9 mouse cellular contexts compared by ENCODE assay signal in genomic region chr13:96983251-96984126, GRCm38 (mm10). TPM values are rescaled to one million over a fixed set of nuclear protein-coding genes. Genes with fewer than 3 reads are reported as not detected.
DNase-seq lines count a peak whose midpoint lies in the region; ATAC-seq and TF ChIP-seq lines count a peak whose summit lies in the region.
"Had no signal": no experiment of that assay in that cellular context is flagged by ENCODE, and none has a peak within 500 bp of the region (broad histone marks: within the 10 kb centered on the region; RNA-seq: fewer than 3 reads in every experiment).

No protein-coding gene starts in this region.

- no peak for TF ChIP-seq CTCF in left cerebral cortex, adult 2 months (IDR thresholded peaks at IDR 0.05)

- DNase-seq in hindbrain, embryonic 10.5 days (ENCODE audit: low spot score) = no peak
- DNase-seq in brain, adult 2 months (ENCODE audit: low read depth, low spot score) = peak; percentile 16
- no peak for DNase-seq in cerebellum, postnatal 36 days
- DNase-seq in left cerebral cortex, adult 2 months (ENCODE audit: extremely low spot score in 1 of 2, low spot score in 2 of 2) = no peak
- DNase-seq in cerebellum, adult 9-11 months = no peak

- no peak overlapping the region for H3ac ChIP-seq in myocyte (ENCODE audit: control insufficient read depth, insufficient read length)

- H3K27me3 ChIP-seq in hindbrain, embryonic 13.5 days = no peaks in the 10 kb centered on the region
- no peaks in the 10 kb centered on the region for H3K27me3 ChIP-seq in hindbrain, embryonic 10.5 days (ENCODE audit: insufficient read depth, poor library complexity, severe bottlenecking)
- no peaks in the 10 kb centered on the region for H3K27me3 ChIP-seq in kidney, embryonic 16.5 days (ENCODE audit: insufficient read depth, low read length)
- H3K27me3 ChIP-seq in myocyte (ENCODE audit: control insufficient read depth, insufficient read depth, insufficient read length) = no peaks in the 10 kb centered on the region

- H3K27ac ChIP-seq in hindbrain, embryonic 13.5 days = no peak overlapping the region
- no peak overlapping the region for H3K27ac ChIP-seq in hindbrain, embryonic 10.5 days
- peak overlapping the region; percentile 35 for H3K27ac ChIP-seq in kidney, embryonic 16.5 days (ENCODE audit: low read length)
- H3K27ac ChIP-seq in left cerebral cortex, adult 2 months = no peak overlapping the region

- WGBS in hindbrain, embryonic 13.5 days = 57% methylated on average over 26 of the region's 26 CpGs
- WGBS in hindbrain, embryonic 10.5 days = 57% methylated on average over 26 of the region's 26 CpGs
- WGBS in kidney, embryonic 16.5 days = 37% methylated on average over 26 of the region's 26 CpGs

- peaks cover 12% of the 10 kb centered on the region for H3K4me1 ChIP-seq in hindbrain, embryonic 13.5 days (replicated peaks)
- peaks cover 13% of the 10 kb centered on the region for H3K4me1 ChIP-seq in hindbrain, embryonic 10.5 days (replicated peaks)
- peaks cover 22% of the 10 kb centered on the region for H3K4me1 ChIP-seq in kidney, embryonic 16.5 days (ENCODE audit: insufficient read depth, low read length)

- peak overlapping the region; percentile 31 for H3K4me2 ChIP-seq in hindbrain, embryonic 13.5 days
- H3K4me2 ChIP-seq in kidney, embryonic 16.5 days (replicated peaks; ENCODE audit: low read depth, low read length) = peak overlapping the region; percentile 48
- H3K4me2 ChIP-seq in myocyte (ENCODE audit: low read depth) = peak overlapping the region; percentile 35

- ATAC-seq in hindbrain, embryonic 13.5 days (ENCODE audit: low FRiP score) = no peak
- peak; percentile 80 for ATAC-seq in kidney, embryonic 16.5 days (ENCODE audit: low FRiP score, low TSS enrichment)

- H3K36me3 ChIP-seq in hindbrain, embryonic 13.5 days = no peaks in the 10 kb centered on the region
- no peaks in the 10 kb centered on the region for H3K36me3 ChIP-seq in hindbrain, embryonic 10.5 days
- H3K36me3 ChIP-seq in kidney, embryonic 16.5 days (ENCODE audit: insufficient read depth, low read length) = no peaks in the 10 kb centered on the region
- H3K36me3 ChIP-seq in myocyte (ENCODE audit: control insufficient read depth, insufficient read depth) = no peaks in the 10 kb centered on the region

- H3K4me3 ChIP-seq in hindbrain, embryonic 13.5 days = no peak overlapping the region
- H3K4me3 ChIP-seq in hindbrain, embryonic 10.5 days = no peak overlapping the region
- peak overlapping the region; percentile 11; the same call in 1 of the 2 replicates for H3K4me3 ChIP-seq in kidney, embryonic 16.5 days (ENCODE audit: low read length)
- no peak overlapping the region for H3K4me3 ChIP-seq in myocyte
- no peak overlapping the region for H3K4me3 ChIP-seq in left cerebral cortex, adult 2 months

- intact Hi-C loops in left cerebral cortex, adult 2 months (cut with DNase I) = no loop called here

- no peaks in the 10 kb centered on the region for H3K79me2 ChIP-seq in myocyte (ENCODE audit: control insufficient read depth, insufficient read depth)

- no peaks in the 10 kb centered on the region for H3K9me3 ChIP-seq in hindbrain, embryonic 13.5 days
- no peaks in the 10 kb centered on the region for H3K9me3 ChIP-seq in hindbrain, embryonic 10.5 days
- no peaks in the 10 kb centered on the region for H3K9me3 ChIP-seq in kidney, embryonic 16.5 days (ENCODE audit: low read length)

- no peak for TF ChIP-seq POLR2A in myocyte (IDR thresholded peaks at IDR 0.05; ENCODE audit: insufficient read length, low read depth)

- H3K9ac ChIP-seq in hindbrain, embryonic 13.5 days = no peak overlapping the region
- no peak overlapping the region; the same call in 1 of the 2 replicates for H3K9ac ChIP-seq in kidney, embryonic 16.5 days (replicated peaks; ENCODE audit: low read length)

TF ChIP-seq in myocyte, 11 proteins besides CTCF, POLR2A, EP300 and RAD21:
- TF ChIP-seq CEBPB (IDR thresholded peaks at IDR 0.05; ENCODE audit: insufficient read depth, poor library complexity, severe bottlenecking) = no peak
- TF ChIP-seq MYOG (IDR thresholded peaks at IDR 0.05; ENCODE audit: control insufficient read depth in 1 of 3, insufficient read depth in 1 of 3, insufficient read length in 2 of 3, low read depth in 2 of 3) = no peak
- no peak for TF ChIP-seq USF1 (IDR thresholded peaks at IDR 0.05; ENCODE audit: low read depth)
- TF ChIP-seq TCF12 (IDR thresholded peaks at IDR 0.05; ENCODE audit: insufficient read depth, poor library complexity, severe bottlenecking) = no peak
- no peak for TF ChIP-seq E2F4 (IDR thresholded peaks at IDR 0.05; ENCODE audit: insufficient read depth)
- no peak for TF ChIP-seq REST (IDR thresholded peaks at IDR 0.05; ENCODE audit: insufficient read depth, insufficient read length)
- no peak for TF ChIP-seq SRF (IDR thresholded peaks at IDR 0.05; ENCODE audit: control insufficient read depth, insufficient read length, low read depth)
- TF ChIP-seq TCF3 (IDR thresholded peaks at IDR 0.05; ENCODE audit: insufficient read length, low read depth) = no peak
- TF ChIP-seq MAX (IDR thresholded peaks at IDR 0.05; ENCODE audit: low read depth) = no peak
- TF ChIP-seq POLR2AphosphoS2 (IDR thresholded peaks at IDR 0.05; ENCODE audit: insufficient read length, low read depth) = no peak
- TF ChIP-seq MYOD1 (IDR thresholded peaks at IDR 0.05; ENCODE audit: control insufficient read depth in 1 of 3, insufficient read length in 2 of 3, low read depth in 2 of 3) = no peak
TF ChIP-seq in myocyte: peak in this region for 0.

RNA-seq across cellular contexts. Expression of gene 1700029F12Rik, which starts 50.7 kb away (rescaled TPM):
- polyA plus RNA-seq in hindbrain, embryonic 13.5 days (2015; fragmentation: Nextera tagmentation; extraction: Ambion mirVana) = not detected in 2 replicates
- not detected in 2 replicates for polyA plus RNA-seq in hindbrain, embryonic 10.5 days (2016; fragmentation: Nextera tagmentation; extraction: Ambion mirVana)
- polyA plus RNA-seq in kidney, embryonic 16.5 days (2015; fragmentation: Nextera tagmentation; extraction: Ambion mirVana) = not detected in 2 replicates
- polyA plus RNA-seq in myocyte (2012; fragmentation: generic; extraction: Trizol) = not detected
- not detected for total RNA-seq in left cerebral cortex, adult 2 months (2021)
- polyA plus RNA-seq: neural tube, embryonic 14.5 days had no signal

RNA-seq across cellular contexts. Expression of gene Gcnt4, which starts 59.0 kb away (rescaled TPM):
- polyA plus RNA-seq in hindbrain, embryonic 13.5 days (2015; fragmentation: Nextera tagmentation; extraction: Ambion mirVana) = 0.04 and 0.09 TPM in 2 replicates
- 0.29 and 0.93 TPM in 2 replicates for polyA plus RNA-seq in hindbrain, embryonic 10.5 days (2016; fragmentation: Nextera tagmentation; extraction: Ambion mirVana)
- 1.7 and 1.8 TPM in 2 replicates for polyA plus RNA-seq in kidney, embryonic 16.5 days (2015; fragmentation: Nextera tagmentation; extraction: Ambion mirVana)
- polyA plus RNA-seq in myocyte (2012; fragmentation: generic; extraction: Trizol) = 3.1 TPM
- 10 to 100 TPM in 1 of 2 experiments, 1 to 10 TPM in 1; 9.9 to 15.1 TPM for total RNA-seq in left cerebral cortex, adult 2 months (2021)
- polyA plus RNA-seq: neural tube, embryonic 14.5 days had no signal
